Mouse (Mus musculus): ENCODE data around the gene Ccm2l. TPM values are rescaled to one million over a fixed set of nuclear protein-coding genes. Genes with fewer than 3 reads are reported as not detected.

Ccm2l gene
- total RNA-seq, 2 experiments from 2014 or later = not detected

Other genes starting within 250 kb of the Ccm2l start
- 80.9 and 99.1 TPM in 2 replicates for gene Bcl2l1, start 234.2 kb upstream of the Ccm2l start, total RNA-seq (2015; ENCODE audit: low replicate concordance)
- 76.9 and 94.9 TPM in 2 replicates for gene Bcl2l1, start 234.2 kb upstream of the Ccm2l start, total RNA-seq (2017; ENCODE audit: low replicate concordance)
- gene Tpx2, start 218.0 kb upstream of the Ccm2l start, total RNA-seq (2015; ENCODE audit: low replicate concordance) = 326 and 338 TPM in 2 replicates
- 393 and 412 TPM in 2 replicates for gene Tpx2, start 218.0 kb upstream of the Ccm2l start, total RNA-seq (2017; ENCODE audit: low replicate concordance)
- not detected in 2 replicates for gene Mylk2, start 154.6 kb upstream of the Ccm2l start, total RNA-seq (2015; ENCODE audit: low replicate concordance)
- not detected in 2 replicates for gene Mylk2, start 154.6 kb upstream of the Ccm2l start, total RNA-seq (2017; ENCODE audit: low replicate concordance)
- gene Foxs1, start 132.7 kb upstream of the Ccm2l start, total RNA-seq (2015; ENCODE audit: low replicate concordance) = not detected in 2 replicates
- gene Foxs1, start 132.7 kb upstream of the Ccm2l start, total RNA-seq (2017; ENCODE audit: low replicate concordance) = not detected in 2 replicates
- not detected in 2 replicates for gene Dusp15, start 114.3 kb upstream of the Ccm2l start, total RNA-seq (2015; ENCODE audit: low replicate concordance)
- gene Dusp15, start 114.3 kb upstream of the Ccm2l start, total RNA-seq (2017; ENCODE audit: low replicate concordance) = not detected in 2 replicates
- gene Ttll9, start 103.5 kb upstream of the Ccm2l start, total RNA-seq (2015; ENCODE audit: low replicate concordance) = not detected in 2 replicates
- gene Ttll9, start 103.5 kb upstream of the Ccm2l start, total RNA-seq (2017; ENCODE audit: low replicate concordance) = not detected in 2 replicates
- gene Pdrg1, start 50.5 kb upstream of the Ccm2l start, total RNA-seq (2015; ENCODE audit: low replicate concordance) = 8.8 and 13.3 TPM in 2 replicates
- 4.2 and 31.2 TPM in 2 replicates for gene Pdrg1, start 50.5 kb upstream of the Ccm2l start, total RNA-seq (2017; ENCODE audit: low replicate concordance)
- not detected in 2 replicates for gene Xkr7, start 34.1 kb upstream of the Ccm2l start, total RNA-seq (2015; ENCODE audit: low replicate concordance)
- gene Xkr7, start 34.1 kb upstream of the Ccm2l start, total RNA-seq (2017; ENCODE audit: low replicate concordance) = not detected in 2 replicates
- gene Hck, start 42.5 kb downstream of the Ccm2l start, total RNA-seq (2015; ENCODE audit: low replicate concordance) = 35.7 and 36.5 TPM in 2 replicates
- 19.4 and 38.2 TPM in 2 replicates for gene Hck, start 42.5 kb downstream of the Ccm2l start, total RNA-seq (2017; ENCODE audit: low replicate concordance)
- gene Tm9sf4, start 95.3 kb downstream of the Ccm2l start, total RNA-seq (2015; ENCODE audit: low replicate concordance) = 18.0 and 21.4 TPM in 2 replicates
- 16.9 and 30.3 TPM in 2 replicates for gene Tm9sf4, start 95.3 kb downstream of the Ccm2l start, total RNA-seq (2017; ENCODE audit: low replicate concordance)
- 9.6 TPM in 1 of 2 replicates, not detected in the other for gene Tspyl3, start 159.5 kb downstream of the Ccm2l start, total RNA-seq (2015; ENCODE audit: low replicate concordance)
- gene Tspyl3, start 159.5 kb downstream of the Ccm2l start, total RNA-seq (2017; ENCODE audit: low replicate concordance) = 0.77 TPM in 1 of 2 replicates, not detected in the other
- 60.9 and 85.5 TPM in 2 replicates for gene Plagl2, start 175.5 kb downstream of the Ccm2l start, total RNA-seq (2015; ENCODE audit: low replicate concordance)
- 20.6 and 25.8 TPM in 2 replicates for gene Plagl2, start 175.5 kb downstream of the Ccm2l start, total RNA-seq (2017; ENCODE audit: low replicate concordance)
- 15.5 and 19.8 TPM in 2 replicates for gene Pofut1, start 175.6 kb downstream of the Ccm2l start, total RNA-seq (2015; ENCODE audit: low replicate concordance)
- gene Pofut1, start 175.6 kb downstream of the Ccm2l start, total RNA-seq (2017; ENCODE audit: low replicate concordance) = 25.9 and 30.4 TPM in 2 replicates
- gene Kif3b, start 225.5 kb downstream of the Ccm2l start, total RNA-seq (2015; ENCODE audit: low replicate concordance) = 2.5 and 3.2 TPM in 2 replicates
- gene Kif3b, start 225.5 kb downstream of the Ccm2l start, total RNA-seq (2017; ENCODE audit: low replicate concordance) = 1.4 and 4.9 TPM in 2 replicates

Data from erythroid progenitor cell, adult 5-6 weeks (primary cell).